Comparison of ENCODE assay signal across 8 mouse cellular contexts in genomic region chrX:36863766-36864608, GRCm38 (mm10). TPM values are rescaled to one million over a fixed set of nuclear protein-coding genes. Genes with fewer than 3 reads are reported as not detected.
DNase-seq lines count a peak whose midpoint lies in the region; ATAC-seq lines count a peak whose summit lies in the region.

No protein-coding gene starts in this region.

- peak; percentile 89 for DNase-seq in CD4-positive helper T cell, adult 2 months (ENCODE audit: low read depth, low spot score)
- peak; percentile 71 for DNase-seq in brain, embryonic 18.5 days (ENCODE audit: low read depth, low spot score)
- DNase-seq in kidney, postnatal 14 days, result peak; percentile 89
- DNase-seq in liver, embryonic 13.5 days, result peak; percentile 73
- DNase-seq in neural tube, embryonic 10.5 days (ENCODE audit: extremely low spot score, low spot score), result peak; percentile 76

- peak overlapping the region; percentile 70 for H3K9ac ChIP-seq in heart, embryonic 14.5 days (ENCODE audit: low read length)
- H3K9ac ChIP-seq in liver, embryonic 13.5 days, result peak overlapping the region; percentile 67
- peak overlapping the region; percentile 63 for H3K9ac ChIP-seq in stomach, embryonic 16.5 days (ENCODE audit: low read length)

- H3K4me2 ChIP-seq in heart, embryonic 14.5 days (ENCODE audit: low read length), result peak overlapping the region; percentile 64
- peak overlapping the region; percentile 69 for H3K4me2 ChIP-seq in liver, embryonic 13.5 days
- peak overlapping the region; percentile 50 for H3K4me2 ChIP-seq in stomach, embryonic 16.5 days (ENCODE audit: low read depth, low read length)

- H3K9me3 ChIP-seq in heart, embryonic 14.5 days (ENCODE audit: control insufficient read depth, low read length), result no peaks in the 10 kb centered on the region
- H3K9me3 ChIP-seq in liver, embryonic 13.5 days (replicated peaks), result no peaks in the 10 kb centered on the region
- no peaks in the 10 kb centered on the region for H3K9me3 ChIP-seq in stomach, embryonic 16.5 days (replicated peaks; ENCODE audit: control insufficient read depth, low read length)

- H3K27ac ChIP-seq in heart, embryonic 14.5 days (replicated peaks in 1 of 2; ENCODE audit: control insufficient read depth in 1 of 2, insufficient read depth in 1 of 2, low read depth in 2 of 2, low read length in 2 of 2), result peak overlapping the region; percentile 68; a peak in 3 of 4 replicates
- H3K27ac ChIP-seq in liver, embryonic 13.5 days, result peak overlapping the region; percentile 62
- no peak overlapping the region for H3K27ac ChIP-seq in stomach, embryonic 16.5 days (ENCODE audit: low read length)

- H3K4me1 ChIP-seq in heart, embryonic 14.5 days (ENCODE audit: control insufficient read depth in 2 of 2, insufficient read depth in 2 of 2, low read length in 2 of 2), result peaks cover 0 to 6% of the 10 kb centered on the region in 2 experiments; a peak in 1 of 4 replicates
- H3K4me1 ChIP-seq in liver, embryonic 13.5 days (replicated peaks), result peaks cover 11% of the 10 kb centered on the region
- peaks cover 3% of the 10 kb centered on the region; the same call in 1 of the 2 replicates for H3K4me1 ChIP-seq in stomach, embryonic 16.5 days (ENCODE audit: control insufficient read depth, insufficient read depth, low read length)

- H3K27me3 ChIP-seq in heart, embryonic 14.5 days (ENCODE audit: control insufficient read depth, insufficient read depth, low read length), result no peaks in the 10 kb centered on the region
- H3K27me3 ChIP-seq in liver, embryonic 13.5 days, result no peaks in the 10 kb centered on the region
- H3K27me3 ChIP-seq in stomach, embryonic 16.5 days (ENCODE audit: control insufficient read depth, insufficient read depth, low read length), result no peaks in the 10 kb centered on the region

- no peaks in the 10 kb centered on the region for H3K36me3 ChIP-seq in heart, embryonic 14.5 days (ENCODE audit: control insufficient read depth, insufficient read depth, low read length)
- H3K36me3 ChIP-seq in liver, embryonic 13.5 days, result no peaks in the 10 kb centered on the region
- H3K36me3 ChIP-seq in stomach, embryonic 16.5 days (ENCODE audit: control insufficient read depth, insufficient read depth, low read length), result no peaks in the 10 kb centered on the region

- peak; percentile 100 for ATAC-seq in erythroid progenitor cell, adult 5-6 weeks (replicated peaks; ENCODE audit: low FRiP score, poor library complexity, severe bottlenecking)
- ATAC-seq in heart, embryonic 14.5 days (ENCODE audit: insufficient number of reproducible peaks, insufficient read depth, low FRiP score, low read depth), result peak; percentile 59; the same call in 1 of the 2 replicates
- peak; percentile 85 for ATAC-seq in liver, embryonic 13.5 days (ENCODE audit: low read depth)
- ATAC-seq in stomach, embryonic 16.5 days (ENCODE audit: insufficient read depth, low FRiP score), result peak; percentile 90; the same call in 1 of the 2 replicates

- WGBS in heart, embryonic 14.5 days, result 18% methylated on average over 37 of the region's 44 CpGs
- WGBS in liver, embryonic 13.5 days (ENCODE audit: insufficient replicate concordance), result 14% methylated on average over 43 of the region's 44 CpGs
- 12% methylated on average over 43 of the region's 44 CpGs for WGBS in stomach, embryonic 16.5 days

- H3K4me3 ChIP-seq in heart, embryonic 14.5 days (ENCODE audit: control insufficient read depth in 1 of 2, insufficient read depth in 1 of 2, low read depth in 1 of 2, low read length in 2 of 2), result peak overlapping the region; percentile 42 to 59
- peak overlapping the region; percentile 62 for H3K4me3 ChIP-seq in liver, embryonic 13.5 days (replicated peaks)
- H3K4me3 ChIP-seq in stomach, embryonic 16.5 days (replicated peaks; ENCODE audit: low read length), result peak overlapping the region; percentile 49

RNA-seq across cellular contexts. Expression of gene Ube2a, which starts 9.7 kb away (rescaled TPM):
- 31.4 and 78.0 TPM in 2 replicates for total RNA-seq in erythroid progenitor cell, adult 5-6 weeks (2015; ENCODE audit: low replicate concordance)
- total RNA-seq in erythroid progenitor cell, adult 5-6 weeks (2017; ENCODE audit: low replicate concordance), result 13.8 and 20.5 TPM in 2 replicates
- 157 and 162 TPM in 2 replicates for polyA plus RNA-seq in heart, embryonic 14.5 days (2014; fragmentation: Nextera tagmentation; extraction: Ambion mirVana)
- polyA plus RNA-seq in liver, embryonic 13.5 days (2015; fragmentation: Nextera tagmentation; extraction: Ambion mirVana), result 92.7 and 95.2 TPM in 2 replicates
- 105 and 107 TPM in 2 replicates for polyA plus RNA-seq in stomach, embryonic 16.5 days (2015; fragmentation: Nextera tagmentation; extraction: Ambion mirVana)

RNA-seq across cellular contexts. Expression of gene C330007P06Rik, which starts 9.9 kb away (rescaled TPM):
- total RNA-seq in erythroid progenitor cell, adult 5-6 weeks (2015; ENCODE audit: low replicate concordance), result 12.3 and 31.4 TPM in 2 replicates
- total RNA-seq in erythroid progenitor cell, adult 5-6 weeks (2017; ENCODE audit: low replicate concordance), result 28.6 and 39.3 TPM in 2 replicates
- polyA plus RNA-seq in heart, embryonic 14.5 days (2014; fragmentation: Nextera tagmentation; extraction: Ambion mirVana), result 20.0 and 21.1 TPM in 2 replicates
- 15.3 and 21.3 TPM in 2 replicates for polyA plus RNA-seq in liver, embryonic 13.5 days (2015; fragmentation: Nextera tagmentation; extraction: Ambion mirVana)
- 30.3 and 31.3 TPM in 2 replicates for polyA plus RNA-seq in stomach, embryonic 16.5 days (2015; fragmentation: Nextera tagmentation; extraction: Ambion mirVana)

RNA-seq across cellular contexts. Expression of gene Nkrf, which starts 38.7 kb away (rescaled TPM):
- 5.0 and 5.4 TPM in 2 replicates for total RNA-seq in erythroid progenitor cell, adult 5-6 weeks (2015; ENCODE audit: low replicate concordance)
- total RNA-seq in erythroid progenitor cell, adult 5-6 weeks (2017; ENCODE audit: low replicate concordance), result 1.1 and 3.6 TPM in 2 replicates
- 0.78 and 0.86 TPM in 2 replicates for polyA plus RNA-seq in heart, embryonic 14.5 days (2014; fragmentation: Nextera tagmentation; extraction: Ambion mirVana)
- 1.1 and 1.4 TPM in 2 replicates for polyA plus RNA-seq in liver, embryonic 13.5 days (2015; fragmentation: Nextera tagmentation; extraction: Ambion mirVana)
- 1.2 and 1.3 TPM in 2 replicates for polyA plus RNA-seq in stomach, embryonic 16.5 days (2015; fragmentation: Nextera tagmentation; extraction: Ambion mirVana)
